ENCODE assay signal across 11 mouse cellular contexts in the genomic region with DNA sequence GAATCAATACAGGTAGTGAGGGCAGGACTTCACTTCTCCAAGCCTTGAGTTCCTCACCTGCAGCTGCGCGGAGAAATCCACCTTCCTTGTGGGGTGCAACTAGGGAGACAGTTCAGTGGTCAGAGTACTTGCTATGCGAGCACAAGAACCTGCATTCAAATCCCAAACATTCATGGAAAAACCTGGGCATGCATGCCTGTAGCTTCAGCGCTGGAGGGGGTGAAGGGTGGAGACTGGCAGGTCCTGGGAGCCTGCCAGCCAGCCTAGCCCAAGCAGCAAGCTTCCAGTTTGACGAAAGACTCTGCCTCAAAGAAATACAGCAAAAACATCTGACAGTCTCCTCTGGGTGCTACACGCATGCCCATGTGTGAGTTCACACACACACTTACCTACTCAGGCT. TPM values are rescaled to one million over a fixed set of nuclear protein-coding genes. Genes with fewer than 3 reads are reported as not detected.
"Had no signal": no experiment of that assay in that cellular context is flagged by ENCODE, and none has a peak within 500 bp of the region (broad histone marks: within the 10 kb centered on the region; RNA-seq: fewer than 3 reads in every experiment).

TSS of gene Rnf183 (minus strand) at position 172 of the 400 bp plus-strand sequence.

- H3K27me3 ChIP-seq: hindbrain, embryonic 13.5 days; limb, embryonic 13.5 days had no signal

- DNase-seq: left cerebral cortex, postnatal 4 days; lung, adult 18-20 months; right cerebral cortex, postnatal 25 days; thymus, postnatal 4 days had no signal

- H3K4me2 ChIP-seq: hindbrain, embryonic 13.5 days; limb, embryonic 13.5 days had no signal

- H3K36me3 ChIP-seq: hindbrain, embryonic 13.5 days; limb, embryonic 13.5 days; midbrain, embryonic 10.5 days had no signal

- H3K27ac ChIP-seq: hindbrain, embryonic 13.5 days; hindbrain, postnatal 0 days; limb, embryonic 13.5 days; liver, embryonic 14.5 days; midbrain, embryonic 10.5 days had no signal

- H3K9ac ChIP-seq: hindbrain, embryonic 13.5 days; limb, embryonic 13.5 days; liver, embryonic 14.5 days had no signal

- H3K9me3 ChIP-seq: hindbrain, embryonic 13.5 days; limb, embryonic 13.5 days; midbrain, embryonic 10.5 days had no signal

- H3K4me1 ChIP-seq: hindbrain, embryonic 13.5 days; limb, embryonic 13.5 days; midbrain, embryonic 10.5 days had no signal

- ATAC-seq: hindbrain, postnatal 0 days had no signal

- H3K4me3 ChIP-seq: hindbrain, embryonic 13.5 days; limb, embryonic 13.5 days; midbrain, embryonic 10.5 days had no signal

RNA-seq across cellular contexts. Expression of gene Rnf183, which starts in this region (rescaled TPM):
- polyA plus RNA-seq: hindbrain, embryonic 13.5 days; intestine, embryonic 14.5 days; limb, embryonic 13.5 days; liver, adult 2 months; liver, embryonic 14.5 days; midbrain, embryonic 10.5 days had no signal
